Mouse (Mus musculus): Measurements from ENCODE around the gene 4933427I04Rik. TPM values are rescaled to one million over a fixed set of nuclear protein-coding genes. Genes with fewer than 3 reads are reported as not detected.

Gene 4933427I04Rik
- not detected in 2 replicates for polyA plus RNA-seq (2014; fragmentation: Nextera tagmentation; extraction: Ambion mirVana)

- no peaks in the 10 kb centered on the region for H3K27me3 ChIP-seq (ENCODE audit: control insufficient read depth, insufficient read depth, low read length)
Observed at GRCm38 (mm10) chr4:123859379-123859778, at the start of gene 4933427I04Rik. Gene 4933427I04Rik (plus strand): TSS chr4:123859679.

GRCm38 (mm10) chr4:123810475-123811295, 48.8 kb upstream of the 4933427I04Rik start:
- Histone ChIP-seq H3K9ac (ENCODE audit: low read length) (no peak overlapping the region), H3K9me3 (ENCODE audit: control insufficient read depth, low read length) (no peaks in the 10 kb centered on the region), H3K27me3 (ENCODE audit: control insufficient read depth, insufficient read depth, low read length) (no peaks in the 10 kb centered on the region), H3K36me3 (ENCODE audit: control insufficient read depth, insufficient read depth, low read length) (no peaks in the 10 kb centered on the region), H3K4me1 (ENCODE audit: control insufficient read depth in 2 of 2, insufficient read depth in 2 of 2, low read length in 2 of 2) (peaks cover 9 to 11% of the 10 kb centered on the region in 2 experiments), H3K4me3 (ENCODE audit: control insufficient read depth in 1 of 2, insufficient read depth in 1 of 2, low read depth in 1 of 2, low read length in 2 of 2) (no peak overlapping the region), H3K27ac (replicated peaks in 1 of 2; ENCODE audit: control insufficient read depth in 1 of 2, insufficient read depth in 1 of 2, low read depth in 2 of 2, low read length in 2 of 2) (peak overlapping the region; percentile 58 to 81), H3K4me2 (ENCODE audit: low read length) (peak overlapping the region; percentile 26)
- WGBS = 48% methylated on average over 12 of the region's 12 CpGs
- ATAC-seq (ENCODE audit: insufficient number of reproducible peaks, insufficient read depth, low FRiP score, low read depth) = peak; percentile 31; the same call in 1 of the 2 replicates

More at GRCm38 (mm10) chr4:123859379-123859778, at the start of gene 4933427I04Rik:
- ATAC-seq (ENCODE audit: insufficient number of reproducible peaks, insufficient read depth, low FRiP score, low read depth) = no peak
- H3K9ac ChIP-seq (ENCODE audit: low read length) = no peak within 1 kb of the TSS
- H3K4me1 ChIP-seq (ENCODE audit: control insufficient read depth in 2 of 2, insufficient read depth in 2 of 2, low read length in 2 of 2) = no peaks in the 10 kb centered on the region
- no peaks in the 10 kb centered on the region for H3K9me3 ChIP-seq (ENCODE audit: control insufficient read depth, low read length)
- no peak within 1 kb of the TSS for H3K27ac ChIP-seq (replicated peaks in 1 of 2; ENCODE audit: control insufficient read depth in 1 of 2, insufficient read depth in 1 of 2, low read depth in 2 of 2, low read length in 2 of 2)
- no peaks in the 10 kb centered on the region for H3K36me3 ChIP-seq (ENCODE audit: control insufficient read depth, insufficient read depth, low read length)
- no peak within 1 kb of the TSS for H3K4me2 ChIP-seq (ENCODE audit: low read length)
- no peak within 1 kb of the TSS for H3K4me3 ChIP-seq (ENCODE audit: control insufficient read depth in 1 of 2, insufficient read depth in 1 of 2, low read depth in 1 of 2, low read length in 2 of 2)
- 75% methylated on average over 3 of the region's 3 CpGs for WGBS

GRCm38 (mm10) chr4:123812525-123812924, 47.0 kb upstream of the 4933427I04Rik start:
- H3K4me3 ChIP-seq (ENCODE audit: control insufficient read depth in 1 of 2, insufficient read depth in 1 of 2, low read depth in 1 of 2, low read length in 2 of 2) = no peak overlapping the region
- no peaks in the 10 kb centered on the region for H3K27me3 ChIP-seq (ENCODE audit: control insufficient read depth, insufficient read depth, low read length)
- no peak overlapping the region for H3K9ac ChIP-seq (ENCODE audit: low read length)
- ATAC-seq (ENCODE audit: insufficient number of reproducible peaks, insufficient read depth, low FRiP score, low read depth) = no peak
- H3K27ac ChIP-seq (replicated peaks in 1 of 2; ENCODE audit: control insufficient read depth in 1 of 2, insufficient read depth in 1 of 2, low read depth in 2 of 2, low read length in 2 of 2) = no peak overlapping the region
- H3K4me1 ChIP-seq (ENCODE audit: control insufficient read depth in 2 of 2, insufficient read depth in 2 of 2, low read length in 2 of 2) = peaks cover 9 to 11% of the 10 kb centered on the region in 2 experiments
- H3K4me2 ChIP-seq (ENCODE audit: low read length) = no peak overlapping the region
- no peaks in the 10 kb centered on the region for H3K36me3 ChIP-seq (ENCODE audit: control insufficient read depth, insufficient read depth, low read length)
- 79% methylated on average over 3 of the region's 3 CpGs for WGBS
- H3K9me3 ChIP-seq (ENCODE audit: control insufficient read depth, low read length) = no peaks in the 10 kb centered on the region

- WGBS = 79% methylated on average over 7 of the region's 7 CpGs
- no peak overlapping the region for H3K4me2 ChIP-seq (ENCODE audit: low read length)
- H3K9me3 ChIP-seq (ENCODE audit: control insufficient read depth, low read length) = no peaks in the 10 kb centered on the region
- no peak overlapping the region for H3K27ac ChIP-seq (replicated peaks in 1 of 2; ENCODE audit: control insufficient read depth in 1 of 2, insufficient read depth in 1 of 2, low read depth in 2 of 2, low read length in 2 of 2)
- H3K4me3 ChIP-seq (ENCODE audit: control insufficient read depth in 1 of 2, insufficient read depth in 1 of 2, low read depth in 1 of 2, low read length in 2 of 2) = no peak overlapping the region
- no peaks in the 10 kb centered on the region for H3K36me3 ChIP-seq (ENCODE audit: control insufficient read depth, insufficient read depth, low read length)
- no peaks in the 10 kb centered on the region for H3K27me3 ChIP-seq (ENCODE audit: control insufficient read depth, insufficient read depth, low read length)
- no peak overlapping the region for H3K9ac ChIP-seq (ENCODE audit: low read length)
- H3K4me1 ChIP-seq (ENCODE audit: control insufficient read depth in 2 of 2, insufficient read depth in 2 of 2, low read length in 2 of 2) = peaks cover 9 to 11% of the 10 kb centered on the region in 2 experiments
- no peak for ATAC-seq (ENCODE audit: insufficient number of reproducible peaks, insufficient read depth, low FRiP score, low read depth)
Observed at GRCm38 (mm10) chr4:123814030-123814501, 45.4 kb upstream of the 4933427I04Rik start.

- Histone ChIP-seq H3K4me3 (ENCODE audit: control insufficient read depth in 1 of 2, insufficient read depth in 1 of 2, low read depth in 1 of 2, low read length in 2 of 2) (no peak overlapping the region), H3K9ac (ENCODE audit: low read length) (no peak overlapping the region), H3K27ac (replicated peaks in 1 of 2; ENCODE audit: control insufficient read depth in 1 of 2, insufficient read depth in 1 of 2, low read depth in 2 of 2, low read length in 2 of 2) (no peak overlapping the region), H3K9me3 (ENCODE audit: control insufficient read depth, low read length) (no peaks in the 10 kb centered on the region), H3K4me1 (ENCODE audit: control insufficient read depth in 2 of 2, insufficient read depth in 2 of 2, low read length in 2 of 2) (no peaks in the 10 kb centered on the region), H3K27me3 (ENCODE audit: control insufficient read depth, insufficient read depth, low read length) (no peaks in the 10 kb centered on the region), H3K4me2 (ENCODE audit: low read length) (no peak overlapping the region), H3K36me3 (ENCODE audit: control insufficient read depth, insufficient read depth, low read length) (no peaks in the 10 kb centered on the region)
- 53% methylated on average over 4 of the region's 4 CpGs for WGBS
- no peak for ATAC-seq (ENCODE audit: insufficient number of reproducible peaks, insufficient read depth, low FRiP score, low read depth)
Observed at GRCm38 (mm10) chr4:123819093-123819610, 40.3 kb upstream of the 4933427I04Rik start.

- Histone ChIP-seq H3K9ac (ENCODE audit: low read length) (no peak overlapping the region), H3K36me3 (ENCODE audit: control insufficient read depth, insufficient read depth, low read length) (no peaks in the 10 kb centered on the region), H3K9me3 (ENCODE audit: control insufficient read depth, low read length) (0 out of 2 replicates have a peak, but pooled peaks cover 3% of the 10 kb centered on the region), H3K27ac (replicated peaks in 1 of 2; ENCODE audit: control insufficient read depth in 1 of 2, insufficient read depth in 1 of 2, low read depth in 2 of 2, low read length in 2 of 2) (no peak overlapping the region), H3K4me2 (ENCODE audit: low read length) (no peak overlapping the region), H3K27me3 (ENCODE audit: control insufficient read depth, insufficient read depth, low read length) (no peaks in the 10 kb centered on the region), H3K4me1 (ENCODE audit: control insufficient read depth in 2 of 2, insufficient read depth in 2 of 2, low read length in 2 of 2) (no peaks in the 10 kb centered on the region), H3K4me3 (ENCODE audit: control insufficient read depth in 1 of 2, insufficient read depth in 1 of 2, low read depth in 1 of 2, low read length in 2 of 2) (no peak overlapping the region)
- WGBS = 73% methylated on average over 8 of the region's 8 CpGs
- no peak for ATAC-seq (ENCODE audit: insufficient number of reproducible peaks, insufficient read depth, low FRiP score, low read depth)
Observed at GRCm38 (mm10) chr4:123842126-123842525, 17.4 kb upstream of the 4933427I04Rik start.

- no peaks in the 10 kb centered on the region for H3K9me3 ChIP-seq (ENCODE audit: control insufficient read depth, low read length)
- H3K4me2 ChIP-seq (ENCODE audit: low read length) = no peak overlapping the region
- no peak overlapping the region for H3K27ac ChIP-seq (replicated peaks in 1 of 2; ENCODE audit: control insufficient read depth in 1 of 2, insufficient read depth in 1 of 2, low read depth in 2 of 2, low read length in 2 of 2)
- H3K4me1 ChIP-seq (ENCODE audit: control insufficient read depth in 2 of 2, insufficient read depth in 2 of 2, low read length in 2 of 2) = no peaks in the 10 kb centered on the region
- ATAC-seq (ENCODE audit: insufficient number of reproducible peaks, insufficient read depth, low FRiP score, low read depth) = no peak
- no peaks in the 10 kb centered on the region for H3K27me3 ChIP-seq (ENCODE audit: control insufficient read depth, insufficient read depth, low read length)
- H3K4me3 ChIP-seq (ENCODE audit: control insufficient read depth in 1 of 2, insufficient read depth in 1 of 2, low read depth in 1 of 2, low read length in 2 of 2) = no peak overlapping the region
- WGBS = 61% methylated on average over 4 of the region's 4 CpGs
- no peak overlapping the region for H3K9ac ChIP-seq (ENCODE audit: low read length)
- no peaks in the 10 kb centered on the region for H3K36me3 ChIP-seq (ENCODE audit: control insufficient read depth, insufficient read depth, low read length)
Observed at GRCm38 (mm10) chr4:123856888-123857287, 2.6 kb upstream of the 4933427I04Rik start.
